Mouse (Mus musculus) lung, postnatal 0 days (tissue): ENCODE results near the gene Plekhh2.

Experiments
- CTCF ChIP-seq: IDR thresholded peaks from 2 replicates; pipeline ENCODE4 v1.5.1; 2016; ENCODE audit warnings: antibody characterized with exemption, mild to moderate bottlenecking
- EP300 ChIP-seq: IDR thresholded peaks from 2 replicates; pipeline ENCODE4 v1.6.1; 2016; ENCODE audit warnings: antibody characterized with exemption, mild to moderate bottlenecking, control low read depth

GRCm38 (mm10) chr17:84474312-84474711, 37.4 kb upstream of the Plekhh2 start:
- peak; percentile 70 for TF ChIP-seq CTCF
- no peak for TF ChIP-seq EP300
